Mouse (Mus musculus): ENCODE measurements around the gene Rdh5.

DNA sequence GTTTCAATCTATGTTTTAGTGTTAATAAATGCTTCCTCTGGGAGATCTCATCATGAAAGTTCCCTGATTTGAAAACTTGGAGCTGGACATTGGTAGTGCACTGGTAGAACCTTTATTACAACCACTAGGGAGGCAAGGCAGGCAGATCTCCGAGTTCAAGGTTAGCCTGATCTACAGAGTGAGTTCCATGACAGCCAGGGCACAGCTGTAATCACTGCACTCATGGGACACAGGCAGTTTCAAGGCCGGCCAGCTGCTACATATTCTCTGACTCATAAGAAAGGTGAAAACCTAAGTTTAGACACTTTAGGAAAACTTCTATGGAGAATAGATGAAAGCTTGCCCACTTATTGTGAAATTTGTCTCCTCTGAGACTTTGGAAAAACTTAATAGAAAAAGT is 43.9 kb downstream of the Rdh5 start:
- TF ChIP-seq CTCF (IDR thresholded peaks at IDR 0.05; ENCODE audit: low read depth), result no peak
- no peak for TF ChIP-seq EP300 (IDR thresholded peaks at IDR 0.05; ENCODE audit: low read depth)
